Mouse (Mus musculus) ES-Bruce4 (cell line): ENCODE results near the gene Mon2.

ENCODE experiments used
- CTCF ChIP-seq: IDR thresholded peaks from one replicate; pipeline ENCODE4 v1.8.1; 2011; ENCODE audit warnings: low read depth, low read length
- EP300 ChIP-seq: IDR thresholded peaks from 2 replicates; pipeline ENCODE4 v1.6.1; 2011; ENCODE audit warnings: low read depth, low read length; ENCODE audit not compliant: insufficient read depth
- POLR2A ChIP-seq: IDR thresholded peaks from one replicate; pipeline ENCODE4 v1.8.1; 2011; ENCODE audit warnings: low read length; ENCODE audit not compliant: insufficient read depth

GRCm38 (mm10) chr10:123071997-123072396, 4.3 kb downstream of the Mon2 start:
- TF ChIP-seq CTCF (no peak), POLR2A (no peak), EP300 (no peak)
